Mouse (Mus musculus) midbrain, postnatal 0 days (tissue): ENCODE data around the gene Cga. TPM values are rescaled to one million over a fixed set of nuclear protein-coding genes. Genes with fewer than 3 reads are reported as not detected.

ENCODE experiments used
- ATAC-seq: fragments of 200-750 bp; cut with Nextera tagmentation; 2 replicates; pipeline ENCODE4 v1.8.0; 2017; ENCODE audit warnings: moderate number of reproducible peaks, mild to moderate bottlenecking, moderate TSS enrichment, moderate library complexity; ENCODE audit not compliant: low FRiP score
- DNase-seq: peaks from one replicate; pipeline ENCODE4 v3.0.0-alpha.2; 2015; ENCODE audit warnings: low spot score
- H3K27ac ChIP-seq: fragments of 300-500 bp; sonication (generic); 2 replicates; pipeline ENCODE4 v1.5.1; 2014; ENCODE audit warnings: low read depth, mild to moderate bottlenecking, low read length, mixed read lengths
- H3K27me3 ChIP-seq: fragments of 300-500 bp; sonication (generic); 2 replicates; pipeline ENCODE4 v1.6.1; 2014; ENCODE audit warnings: low read length, control low read depth, mixed read lengths; ENCODE audit not compliant: insufficient read depth
- H3K36me3 ChIP-seq: fragments of 300-500 bp; sonication (generic); 2 replicates; pipeline ENCODE4 v1.6.1; 2014; ENCODE audit warnings: low read length, control low read depth, mixed read lengths; ENCODE audit not compliant: insufficient read depth
- H3K4me1 ChIP-seq: fragments of 300-500 bp; sonication (generic); 2 replicates; pipeline ENCODE4 v1.6.1; 2014; ENCODE audit warnings: mild to moderate bottlenecking, control low read depth, antibody characterized with exemption, low read length, mixed read lengths; ENCODE audit not compliant: insufficient read depth
- H3K4me2 ChIP-seq: fragments of 300-500 bp; sonication (generic); 2 replicates; pipeline ENCODE4 v1.6.1; 2014; ENCODE audit warnings: low read depth, mild to moderate bottlenecking, low read length, mixed read lengths; ENCODE audit not compliant: poor library complexity, severe bottlenecking
- H3K4me3 ChIP-seq: fragments of 300-500 bp; sonication (generic); 2 replicates; pipeline ENCODE4 v1.5.1; 2014; ENCODE audit warnings: low read depth, mild to moderate bottlenecking, low read length, moderate library complexity
- H3K9ac ChIP-seq: fragments of 300-500 bp; sonication (generic); replicated peaks from 2 replicates; pipeline ENCODE4 v1.6.1; 2014; ENCODE audit warnings: mild to moderate bottlenecking, low read length, moderate library complexity, mixed read lengths; ENCODE audit not compliant: poor library complexity, severe bottlenecking
- H3K9me3 ChIP-seq: fragments of 300-500 bp; sonication (generic); 2 replicates; pipeline ENCODE4 v1.6.1; 2016; ENCODE audit warnings: low read length, control low read depth
- CTCF ChIP-seq: IDR thresholded peaks from 2 replicates; pipeline ENCODE4 v1.5.1; 2016; ENCODE audit warnings: antibody characterized with exemption, mild to moderate bottlenecking
- WGBS: fragments of 180-500 bp; shearing (Covaris S2); extraction: QIAGEN DNeasy Blood & Tissue Kit; methylation state at CpG from one replicate; pipeline ENCODE4 v1.1.7; 2014; 5-methylcytosine and 5-hydroxymethylcytosine counted together
- polyA plus RNA-seq: library from polyadenylated mRNA; unstranded; fragments of >200 nt; fragmentation: Nextera tagmentation; extraction: Ambion mirVana; gene quantifications from 2 replicates; pipeline ENCODE4 v1.2.1, GENCODE M21; 2015
- total RNA-seq: library from RNA; depleted of rRNA; stranded (reverse); fragments of >200 nt; gene quantifications from 2 replicates; pipeline ENCODE4 v1.2.3, GENCODE M21; 2014

Cga gene
- total and polyA plus RNA-seq, 2 experiments from 2014 or later: not detected

GRCm38 (mm10) chr4:34906151-34906550 is 12.6 kb downstream of the Cga start:
- Histone ChIP-seq H3K9me3 (no peaks in the 10 kb centered on the region), H3K36me3 (no peaks in the 10 kb centered on the region), H3K4me1 (no peaks in the 10 kb centered on the region), H3K4me2 (no peak overlapping the region), H3K9ac (no peak overlapping the region), H3K4me3 (no peak overlapping the region), H3K27ac (no peak overlapping the region), H3K27me3 (no peaks in the 10 kb centered on the region)
- WGBS: 77% methylated on average over 4 of the region's 4 CpGs
- DNase-seq: no peak
- no peak for ATAC-seq
- no peak for TF ChIP-seq CTCF

GRCm38 (mm10) chr4:34907026-34907425 is 13.4 kb downstream of the Cga start:
- H3K4me2 ChIP-seq: no peak overlapping the region
- DNase-seq (no peak), ATAC-seq (no peak)
- no peaks in the 10 kb centered on the region for H3K36me3 ChIP-seq
- no peaks in the 10 kb centered on the region for H3K4me1 ChIP-seq
- no peak overlapping the region for H3K4me3 ChIP-seq
- H3K9ac ChIP-seq: no peak overlapping the region
- TF ChIP-seq CTCF: no peak
- H3K27me3 ChIP-seq: no peaks in the 10 kb centered on the region
- no peaks in the 10 kb centered on the region for H3K9me3 ChIP-seq
- WGBS: 45% methylated on average over 14 of the region's 14 CpGs
- no peak overlapping the region for H3K27ac ChIP-seq

- no peak for ATAC-seq
These were observed 14.5 kb downstream of the Cga start for GRCm38 (mm10) chr4:34908127-34908526.

GRCm38 (mm10) chr4:34911401-34911800 is 17.8 kb downstream of the Cga start:
- 79% methylated on average over 3 of the region's 3 CpGs for WGBS
- Histone ChIP-seq H3K4me1 (no peaks in the 10 kb centered on the region), H3K27ac (no peak overlapping the region), H3K27me3 (no peaks in the 10 kb centered on the region), H3K36me3 (no peaks in the 10 kb centered on the region), H3K4me2 (no peak overlapping the region), H3K4me3 (no peak overlapping the region), H3K9me3 (no peaks in the 10 kb centered on the region), H3K9ac (no peak overlapping the region)
- ATAC-seq (no peak), DNase-seq (no peak)
- no peak for TF ChIP-seq CTCF

More at GRCm38 (mm10) chr4:34908127-34908526, 14.5 kb downstream of the Cga start:
- no peak for TF ChIP-seq CTCF
- H3K4me2 ChIP-seq: no peak overlapping the region
- 95% methylated on average over 7 of the region's 7 CpGs for WGBS
- no peaks in the 10 kb centered on the region for H3K27me3 ChIP-seq
- no peaks in the 10 kb centered on the region for H3K9me3 ChIP-seq
- DNase-seq: no peak
- H3K4me3 ChIP-seq: no peak overlapping the region
- H3K36me3 ChIP-seq: no peaks in the 10 kb centered on the region
- H3K4me1 ChIP-seq: no peaks in the 10 kb centered on the region
- H3K9ac ChIP-seq: no peak overlapping the region
- no peak overlapping the region for H3K27ac ChIP-seq

DNA sequence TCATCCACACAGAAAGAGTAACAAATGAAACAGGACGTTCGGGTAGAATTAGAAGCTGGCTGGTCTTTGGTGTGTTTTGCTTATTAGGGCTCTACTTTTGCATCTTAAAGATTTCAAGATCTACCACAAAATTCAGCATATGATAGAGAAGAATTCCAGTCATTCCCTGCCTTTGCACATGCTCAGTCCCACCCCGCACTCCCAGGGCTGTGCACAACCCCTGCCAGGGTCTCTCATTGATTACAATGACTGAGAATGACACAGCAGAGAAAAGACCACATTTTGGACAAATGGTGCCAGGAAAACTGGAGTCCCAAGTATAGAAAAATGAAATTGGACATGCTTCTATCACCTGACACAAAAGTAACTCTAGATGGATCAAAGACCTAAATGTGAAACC is 18.6 kb downstream of the Cga start:
- no peaks in the 10 kb centered on the region for H3K9me3 ChIP-seq
- no peak for TF ChIP-seq CTCF
- H3K4me1 ChIP-seq: no peaks in the 10 kb centered on the region
- ATAC-seq: no peak
- DNase-seq: no peak
- H3K27ac ChIP-seq: no peak overlapping the region
- no peak overlapping the region for H3K9ac ChIP-seq
- WGBS: 83% methylated on average over 3 of the region's 3 CpGs
- no peak overlapping the region for H3K4me3 ChIP-seq
- H3K4me2 ChIP-seq: no peak overlapping the region
- H3K36me3 ChIP-seq: no peaks in the 10 kb centered on the region
- no peaks in the 10 kb centered on the region for H3K27me3 ChIP-seq

GRCm38 (mm10) chr4:34917400-34917799 is 23.8 kb downstream of the Cga start:
- Histone ChIP-seq H3K27me3 (no peaks in the 10 kb centered on the region), H3K9ac (no peak overlapping the region), H3K4me3 (no peak overlapping the region), H3K9me3 (no peaks in the 10 kb centered on the region), H3K27ac (no peak overlapping the region), H3K4me1 (no peaks in the 10 kb centered on the region), H3K36me3 (no peaks in the 10 kb centered on the region), H3K4me2 (no peak overlapping the region)
- no peak for TF ChIP-seq CTCF
- ATAC-seq (no peak), DNase-seq (no peak)
- 51% methylated on average over 7 of the region's 7 CpGs for WGBS
